Mouse (Mus musculus): ENCODE results near the gene Adamtsl2.

DNA sequence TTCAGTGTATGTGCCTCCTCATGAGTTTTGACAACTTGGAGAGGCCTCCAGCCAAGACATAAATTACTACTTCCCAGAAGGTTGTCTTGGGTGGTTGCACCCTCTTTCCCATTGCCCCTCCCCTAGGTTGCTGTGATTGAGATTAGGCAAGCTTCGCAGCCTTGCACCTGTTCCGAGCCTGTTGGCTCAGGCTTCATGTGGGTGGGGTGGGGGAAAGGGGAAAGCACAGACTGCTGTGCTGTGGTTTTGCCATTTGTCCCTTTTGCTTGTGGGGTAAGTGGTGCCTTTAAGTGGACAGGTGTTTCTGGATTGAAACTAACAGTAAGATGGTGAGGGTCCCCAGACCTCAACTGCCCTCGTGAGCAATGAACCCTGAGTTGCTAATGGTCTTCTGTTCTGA is 43.2 kb upstream of the Adamtsl2 start:
- TF ChIP-seq EP300 (IDR thresholded peaks at IDR 0.05; ENCODE audit: low read depth) = no peak
- TF ChIP-seq CTCF (IDR thresholded peaks at IDR 0.05; ENCODE audit: low read depth) = no peak

All from liver, embryonic 14.5 days (tissue).